Mouse (Mus musculus) heart, embryonic 13.5 days (tissue): ENCODE results near the gene Qdpr. TPM values are rescaled to one million over a fixed set of nuclear protein-coding genes. Genes with fewer than 3 reads are reported as not detected.
"Not testable (repeated sequence)": the region's sequence is repeated elsewhere in the genome, so short reads cannot be mapped to it uniquely, and the experiment has no call there.

Experiments used
- ATAC-seq: fragments of 200-750 bp; cut with Nextera tagmentation; 2 replicates; pipeline ENCODE4 v1.8.0; 2017; ENCODE audit warnings: moderate TSS enrichment; ENCODE audit not compliant: insufficient number of reproducible peaks, low FRiP score, low TSS enrichment; ENCODE audit errors: extremely low read depth
- H3K27ac ChIP-seq: fragments of 300-500 bp; sonication (generic); replicated peaks from 2 replicates; pipeline ENCODE4 v1.5.1; 2015; ENCODE audit warnings: moderate library complexity, mild to moderate bottlenecking, inconsistent platforms
- H3K27me3 ChIP-seq: fragments of 300-500 bp; sonication (generic); replicated peaks from 2 replicates; pipeline ENCODE4 v1.6.1; 2015; ENCODE audit warnings: mild to moderate bottlenecking, inconsistent platforms
- H3K36me3 ChIP-seq: fragments of 300-500 bp; sonication (generic); 2 replicates; pipeline ENCODE4 v1.6.1; 2015; ENCODE audit warnings: mild to moderate bottlenecking, inconsistent platforms
- H3K4me1 ChIP-seq: fragments of 300-500 bp; sonication (generic); 2 replicates; pipeline ENCODE4 v1.6.1; 2015; ENCODE audit warnings: inconsistent platforms
- H3K4me2 ChIP-seq: fragments of 300-500 bp; sonication (generic); 2 replicates; pipeline ENCODE4 v1.6.1; 2015; ENCODE audit warnings: inconsistent platforms, mild to moderate bottlenecking, moderate library complexity
- H3K4me3 ChIP-seq: fragments of 300-500 bp; sonication (generic); 2 replicates; pipeline ENCODE4 v1.5.1; 2015; ENCODE audit warnings: moderate library complexity, mild to moderate bottlenecking, inconsistent platforms
- H3K9ac ChIP-seq: fragments of 300-500 bp; sonication (generic); 2 replicates; pipeline ENCODE4 v1.6.1; 2015; ENCODE audit warnings: inconsistent platforms, mild to moderate bottlenecking, moderate library complexity
- H3K9me3 ChIP-seq: fragments of 300-500 bp; sonication (generic); 2 replicates; pipeline ENCODE4 v1.6.1; 2016; ENCODE audit warnings: inconsistent platforms
- WGBS: fragments of 180-500 bp; shearing (Covaris S2); methylation state at CpG from one replicate; pipeline ENCODE4 v1.1.7; 2015; ENCODE audit warnings: mixed read lengths; 5-methylcytosine and 5-hydroxymethylcytosine counted together
- polyA plus RNA-seq: library from polyadenylated mRNA; unstranded; fragments of >200 nt; fragmentation: Nextera tagmentation; extraction: Ambion mirVana; gene quantifications from 2 replicates; pipeline ENCODE4 v1.2.1, GENCODE M21; 2015

Qdpr gene
- polyA plus RNA-seq, 1 experiment from 2014 or later: 87.2 TPM

- Histone ChIP-seq H3K9me3 (no peaks in the 10 kb centered on the region), H3K9ac (peak overlapping the region; percentile 80), H3K4me2 (peak overlapping the region; percentile 81), H3K4me3 (peak overlapping the region; percentile 62), H3K36me3 (peaks cover 7% of the 10 kb centered on the region), H3K4me1 (peaks cover 20% of the 10 kb centered on the region), H3K27me3 (peaks cover 7% of the 10 kb centered on the region; the same call in 1 of the 2 replicates), H3K27ac (peak overlapping the region; percentile 71; the same call in 1 of the 2 replicates)
- no peak for ATAC-seq
- WGBS: 3% methylated on average over 8 of the region's 8 CpGs
Observed at GRCm38 (mm10) chr5:45449206-45449605, 830 bp downstream of the Qdpr start.

GRCm38 (mm10) chr5:45448676-45449075, 1.4 kb downstream of the Qdpr start:
- H3K27me3 ChIP-seq: peaks cover 4% of the 10 kb centered on the region; the same call in 1 of the 2 replicates
- no peak for ATAC-seq
- no peaks in the 10 kb centered on the region for H3K9me3 ChIP-seq
- peak overlapping the region; percentile 80 for H3K9ac ChIP-seq
- peak overlapping the region; percentile 81 for H3K4me2 ChIP-seq
- H3K4me3 ChIP-seq: peak overlapping the region; percentile 62
- H3K36me3 ChIP-seq: peaks cover 12% of the 10 kb centered on the region
- 56% methylated on average over 5 of the region's 5 CpGs for WGBS
- H3K27ac ChIP-seq: no peak overlapping the region
- H3K4me1 ChIP-seq: peaks cover 20% of the 10 kb centered on the region

GRCm38 (mm10) chr5:45444130-45444832, 5.8 kb downstream of the Qdpr start:
- no peaks in the 10 kb centered on the region for H3K9me3 ChIP-seq
- peaks cover 36% of the 10 kb centered on the region for H3K36me3 ChIP-seq
- no peak for ATAC-seq
- peaks cover 20% of the 10 kb centered on the region for H3K4me1 ChIP-seq
- no peak overlapping the region for H3K4me3 ChIP-seq
- H3K4me2 ChIP-seq: no peak overlapping the region
- H3K27me3 ChIP-seq: no peaks in the 10 kb centered on the region
- H3K9ac ChIP-seq: no peak overlapping the region
- no peak overlapping the region for H3K27ac ChIP-seq
- WGBS: 79% methylated on average over 8 of the region's 8 CpGs

- Histone ChIP-seq H3K36me3 (peaks cover 58% of the 10 kb centered on the region), H3K27me3 (no peaks in the 10 kb centered on the region), H3K27ac (no peak overlapping the region), H3K4me3 (no peak overlapping the region), H3K9ac (no peak overlapping the region), H3K4me2 (no peak overlapping the region), H3K4me1 (peaks cover 10% of the 10 kb centered on the region; the same call in 1 of the 2 replicates), H3K9me3 (no peaks in the 10 kb centered on the region)
- ATAC-seq: no peak
- 72% methylated on average over 3 of the region's 3 CpGs for WGBS
Observed at GRCm38 (mm10) chr5:45441745-45442144, 8.3 kb downstream of the Qdpr start.

- 37% methylated on average over 3 of the region's 3 CpGs for WGBS
- no peak overlapping the region for H3K4me2 ChIP-seq
- peaks cover 10% of the 10 kb centered on the region; the same call in 1 of the 2 replicates for H3K4me1 ChIP-seq
- ATAC-seq: no peak
- H3K9ac ChIP-seq: no peak overlapping the region
- no peak overlapping the region for H3K4me3 ChIP-seq
- no peaks in the 10 kb centered on the region for H3K9me3 ChIP-seq
- H3K27me3 ChIP-seq: no peaks in the 10 kb centered on the region
- no peak overlapping the region for H3K27ac ChIP-seq
- H3K36me3 ChIP-seq: peaks cover 62% of the 10 kb centered on the region
Observed at GRCm38 (mm10) chr5:45441124-45441523, 8.9 kb downstream of the Qdpr start.

- Histone ChIP-seq H3K36me3 (peaks cover 67% of the 10 kb centered on the region), H3K4me3 (no peak overlapping the region), H3K9ac (no peak overlapping the region)
Observed at GRCm38 (mm10) chr5:45438301-45438700, 11.7 kb downstream of the Qdpr start.

GRCm38 (mm10) chr5:45437826-45438225, 12.2 kb downstream of the Qdpr start:
- Histone ChIP-seq H3K27ac (no peak overlapping the region), H3K4me1 (peaks cover 10% of the 10 kb centered on the region; the same call in 1 of the 2 replicates), H3K27me3 (no peaks in the 10 kb centered on the region), H3K4me2 (no peak overlapping the region), H3K36me3 (peaks cover 67% of the 10 kb centered on the region), H3K9ac (no peak overlapping the region), H3K4me3 (no peak overlapping the region), H3K9me3 (no peaks in the 10 kb centered on the region)
- ATAC-seq: no peak
- WGBS: 67% methylated on average over 4 of the region's 4 CpGs

More at GRCm38 (mm10) chr5:45438301-45438700, 11.7 kb downstream of the Qdpr start:
- ATAC-seq: no peak
- Histone ChIP-seq H3K4me2 (no peak overlapping the region), H3K27me3 (no peaks in the 10 kb centered on the region), H3K4me1 (peaks cover 10% of the 10 kb centered on the region; the same call in 1 of the 2 replicates), H3K9me3 (no peaks in the 10 kb centered on the region), H3K27ac (no peak overlapping the region)
- 73% methylated on average over 8 of the region's 8 CpGs for WGBS

- H3K4me2 ChIP-seq: no peak overlapping the region
- peaks cover 69% of the 10 kb centered on the region for H3K36me3 ChIP-seq
- no peak overlapping the region for H3K27ac ChIP-seq
- H3K4me1 ChIP-seq: peaks cover 8% of the 10 kb centered on the region; the same call in 1 of the 2 replicates
- ATAC-seq: no peak
- no peaks in the 10 kb centered on the region for H3K9me3 ChIP-seq
- H3K9ac ChIP-seq: no peak overlapping the region
- 82% methylated on average over 14 of the region's 14 CpGs for WGBS
- no peaks in the 10 kb centered on the region for H3K27me3 ChIP-seq
- no peak overlapping the region for H3K4me3 ChIP-seq
Observed at GRCm38 (mm10) chr5:45435967-45436950, 13.8 kb downstream of the Qdpr start.

GRCm38 (mm10) chr5:45427891-45428290, 22.1 kb downstream of the Qdpr start:
- no peaks in the 10 kb centered on the region for H3K9me3 ChIP-seq
- H3K27me3 ChIP-seq: no peaks in the 10 kb centered on the region
- no peak overlapping the region for H3K4me2 ChIP-seq
- H3K4me3 ChIP-seq: no peak overlapping the region
- ATAC-seq: no peak
- H3K4me1 ChIP-seq: no peaks in the 10 kb centered on the region
- WGBS: 91% methylated on average over 7 of the region's 7 CpGs
- no peak overlapping the region for H3K27ac ChIP-seq
- H3K36me3 ChIP-seq: peaks cover 13% of the 10 kb centered on the region
- no peak overlapping the region for H3K9ac ChIP-seq

- ATAC-seq: no peak
- Histone ChIP-seq H3K4me2 (no peak overlapping the region), H3K9me3 (no peaks in the 10 kb centered on the region), H3K9ac (no peak overlapping the region), H3K27me3 (no peaks in the 10 kb centered on the region), H3K36me3 (peaks cover 4% of the 10 kb centered on the region), H3K27ac (no peak overlapping the region), H3K4me3 (no peak overlapping the region), H3K4me1 (0 out of 2 replicates have a peak, but pooled peaks cover 5% of the 10 kb centered on the region)
- 41% methylated on average over 1 of the region's 1 CpGs for WGBS
Observed at GRCm38 (mm10) chr5:45426416-45427034, 23.5 kb downstream of the Qdpr start.

- not testable (repeated sequence) for ATAC-seq, H3K27me3 ChIP-seq, H3K27ac ChIP-seq, H3K4me2 ChIP-seq, H3K4me3 ChIP-seq, H3K36me3 ChIP-seq, H3K9me3 ChIP-seq, H3K4me1 ChIP-seq, H3K9ac ChIP-seq
- 58% methylated on average over 1 of the region's 1 CpGs for WGBS
Observed at GRCm38 (mm10) chr5:45425771-45426170, 24.3 kb downstream of the Qdpr start.
